Mouse (Mus musculus) forebrain, embryonic 11.5 days (tissue): ENCODE results near the gene Vps11. TPM values are rescaled to one million over a fixed set of nuclear protein-coding genes. Genes with fewer than 3 reads are reported as not detected.

ENCODE experiments used
- ATAC-seq: fragments of 200-750 bp; cut with Nextera tagmentation; replicated peaks from 2 replicates; pipeline ENCODE4 v1.8.0; 2017; ENCODE audit warnings: moderate TSS enrichment; ENCODE audit not compliant: low FRiP score
- DNase-seq: peaks from one replicate; pipeline ENCODE4 v3.0.0-alpha.2; 2017; ENCODE audit warnings: low spot score
- H3K27ac ChIP-seq: fragments of 300-500 bp; sonication (generic); 2 replicates; pipeline ENCODE4 v1.5.1; 2014; ENCODE audit warnings: low read depth, low read length
- H3K27me3 ChIP-seq: fragments of 300-500 bp; sonication (generic); 2 replicates; pipeline ENCODE4 v1.6.1; 2014; ENCODE audit warnings: mild to moderate bottlenecking, low read length, mixed read lengths; ENCODE audit not compliant: control insufficient read depth, insufficient read depth
- H3K36me3 ChIP-seq: fragments of 300-500 bp; sonication (generic); 2 replicates; pipeline ENCODE4 v1.6.1; 2014; ENCODE audit warnings: mild to moderate bottlenecking, low read length, moderate library complexity, mixed read lengths; ENCODE audit not compliant: control insufficient read depth, insufficient read depth
- H3K4me1 ChIP-seq: fragments of 300-500 bp; sonication (generic); replicated peaks from 2 replicates; pipeline ENCODE4 v1.6.1; 2014; ENCODE audit warnings: low read length, mixed read lengths; ENCODE audit not compliant: control insufficient read depth, insufficient read depth
- H3K4me2 ChIP-seq: fragments of 300-500 bp; sonication (generic); 2 replicates; pipeline ENCODE4 v1.6.1; 2014; ENCODE audit warnings: low read depth, mild to moderate bottlenecking, low read length, moderate library complexity, mixed read lengths; ENCODE audit not compliant: severe bottlenecking
- H3K4me3 ChIP-seq: fragments of 300-500 bp; sonication (generic); 2 replicates; pipeline ENCODE4 v1.5.1; 2014; ENCODE audit warnings: low read depth, low read length
- H3K9ac ChIP-seq: fragments of 300-500 bp; sonication (generic); 2 replicates; pipeline ENCODE4 v1.6.1; 2014; ENCODE audit warnings: low read length
- H3K9me3 ChIP-seq: fragments of 300-500 bp; sonication (generic); 2 replicates; pipeline ENCODE4 v1.6.1; 2016; ENCODE audit warnings: low read length, mixed read lengths; ENCODE audit not compliant: control insufficient read depth
- WGBS: fragments of 180-500 bp; shearing (Covaris S2); extraction: QIAGEN DNeasy Blood & Tissue Kit; methylation state at CpG from one replicate; pipeline ENCODE4 v1.1.7; 2014; 5-methylcytosine and 5-hydroxymethylcytosine counted together
- polyA plus RNA-seq: library from polyadenylated mRNA; unstranded; fragments of >200 nt; fragmentation: Nextera tagmentation; extraction: Ambion mirVana; gene quantifications from 2 replicates; pipeline ENCODE4 v1.2.1, GENCODE M21; 2014

Gene Vps11
- polyA plus RNA-seq, 1 experiment from 2014 or later = 32.2 TPM

- H3K9me3 ChIP-seq = no peaks in the 10 kb centered on the region
- 79% methylated on average over 4 of the region's 4 CpGs for whole genome bisulfite sequencing
- no peak overlapping the region for H3K4me3 ChIP-seq
- H3K27me3 ChIP-seq = no peaks in the 10 kb centered on the region
- no peak overlapping the region for H3K4me2 ChIP-seq
- H3K27ac ChIP-seq = no peak overlapping the region
- ATAC-seq = no peak
- H3K36me3 ChIP-seq = peaks cover 23% of the 10 kb centered on the region
- H3K4me1 ChIP-seq = 0 out of 2 replicates have a peak, but pooled peaks cover 2% of the 10 kb centered on the region
- DNase-seq = no peak
- no peak overlapping the region for H3K9ac ChIP-seq
Observed at GRCm38 (mm10) chr9:44357207-44357606, 4.3 kb downstream of the Vps11 start.

GRCm38 (mm10) chr9:44353142-44353541, 8.3 kb downstream of the Vps11 start:
- no peak overlapping the region for H3K9ac ChIP-seq
- no peaks in the 10 kb centered on the region for H3K4me1 ChIP-seq
- no peak overlapping the region for H3K27ac ChIP-seq
- DNase-seq = no peak
- no peaks in the 10 kb centered on the region for H3K27me3 ChIP-seq
- H3K36me3 ChIP-seq = peaks cover 34% of the 10 kb centered on the region
- WGBS = 94% methylated on average over 6 of the region's 6 CpGs
- no peak for ATAC-seq
- no peaks in the 10 kb centered on the region; the same call in 1 of the 2 replicates for H3K9me3 ChIP-seq
- H3K4me3 ChIP-seq = no peak overlapping the region
- H3K4me2 ChIP-seq = no peak overlapping the region

- WGBS = 93% methylated on average over 10 of the region's 10 CpGs
- no peaks in the 10 kb centered on the region for H3K27me3 ChIP-seq
- no peak overlapping the region for H3K27ac ChIP-seq
- peaks cover 36% of the 10 kb centered on the region for H3K36me3 ChIP-seq
- H3K9ac ChIP-seq = no peak overlapping the region
- ATAC-seq (no peak), DNase-seq (no peak)
- no peak overlapping the region for H3K4me3 ChIP-seq
- H3K4me1 ChIP-seq = no peaks in the 10 kb centered on the region
- no peak overlapping the region for H3K4me2 ChIP-seq
- H3K9me3 ChIP-seq = no peaks in the 10 kb centered on the region; the same call in 1 of the 2 replicates
Observed at GRCm38 (mm10) chr9:44352337-44352736, 9.1 kb downstream of the Vps11 start.

GRCm38 (mm10) chr9:44351396-44351795, 10.1 kb downstream of the Vps11 start:
- no peak overlapping the region for H3K4me2 ChIP-seq
- no peaks in the 10 kb centered on the region for H3K27me3 ChIP-seq
- DNase-seq (no peak), ATAC-seq (no peak)
- no peaks in the 10 kb centered on the region for H3K4me1 ChIP-seq
- H3K9ac ChIP-seq = no peak overlapping the region
- 91% methylated on average over 4 of the region's 4 CpGs for WGBS
- peaks cover 35% of the 10 kb centered on the region for H3K36me3 ChIP-seq
- no peak overlapping the region for H3K27ac ChIP-seq
- H3K9me3 ChIP-seq = no peaks in the 10 kb centered on the region; the same call in 1 of the 2 replicates
- no peak overlapping the region for H3K4me3 ChIP-seq

- ATAC-seq = no peak
- Histone ChIP-seq H3K9me3 (no peaks in the 10 kb centered on the region; the same call in 1 of the 2 replicates), H3K27me3 (no peaks in the 10 kb centered on the region), H3K36me3 (peaks cover 20% of the 10 kb centered on the region; the same call in 1 of the 2 replicates), H3K4me1 (no peaks in the 10 kb centered on the region; the same call in 1 of the 2 replicates), H3K4me3 (no peak overlapping the region), H3K9ac (no peak overlapping the region), H3K27ac (no peak overlapping the region), H3K4me2 (no peak overlapping the region)
- WGBS = 95% methylated on average over 4 of the region's 4 CpGs
- DNase-seq = no peak
Observed at GRCm38 (mm10) chr9:44348546-44348945, 12.9 kb downstream of the Vps11 start.

GRCm38 (mm10) chr9:44347621-44348020, 13.8 kb downstream of the Vps11 start:
- no peak for ATAC-seq
- WGBS = 88% methylated on average over 4 of the region's 4 CpGs
- Histone ChIP-seq H3K27me3 (no peaks in the 10 kb centered on the region), H3K4me1 (peaks cover 6% of the 10 kb centered on the region; the same call in 1 of the 2 replicates), H3K9ac (no peak overlapping the region), H3K9me3 (no peaks in the 10 kb centered on the region; the same call in 1 of the 2 replicates), H3K4me2 (no peak overlapping the region), H3K36me3 (peaks cover 16% of the 10 kb centered on the region; the same call in 1 of the 2 replicates), H3K4me3 (no peak overlapping the region), H3K27ac (no peak overlapping the region)
- no peak for DNase-seq

- Histone ChIP-seq H3K4me2 (no peak overlapping the region), H3K9ac (no peak overlapping the region), H3K36me3 (peaks cover 15% of the 10 kb centered on the region; the same call in 1 of the 2 replicates), H3K27me3 (no peaks in the 10 kb centered on the region), H3K27ac (no peak overlapping the region), H3K4me1 (peaks cover 8% of the 10 kb centered on the region; the same call in 1 of the 2 replicates), H3K9me3 (no peaks in the 10 kb centered on the region; the same call in 1 of the 2 replicates), H3K4me3 (no peak overlapping the region)
- DNase-seq (no peak), ATAC-seq (no peak)
- 95% methylated on average over 9 of the region's 9 CpGs for WGBS
Observed at GRCm38 (mm10) chr9:44347166-44347565, 14.3 kb downstream of the Vps11 start.

GRCm38 (mm10) chr9:44345570-44346433, 15.7 kb downstream of the Vps11 start:
- ATAC-seq = no peak
- no peak for DNase-seq
- no peaks in the 10 kb centered on the region; the same call in 1 of the 2 replicates for H3K9me3 ChIP-seq
- H3K9ac ChIP-seq = no peak overlapping the region
- no peaks in the 10 kb centered on the region for H3K27me3 ChIP-seq
- peaks cover 8% of the 10 kb centered on the region; the same call in 1 of the 2 replicates for H3K4me1 ChIP-seq
- no peak overlapping the region for H3K4me3 ChIP-seq
- H3K27ac ChIP-seq = no peak overlapping the region
- no peak overlapping the region for H3K4me2 ChIP-seq
- 88% methylated on average over 6 of the region's 6 CpGs for WGBS
- H3K36me3 ChIP-seq = peaks cover 12% of the 10 kb centered on the region; the same call in 1 of the 2 replicates
